Mouse (Mus musculus): ENCODE data around the gene Dock8. TPM values are rescaled to one million over a fixed set of nuclear protein-coding genes. Genes with fewer than 3 reads are reported as not detected.
A peak's percentile ranks its signal among the peaks of the same experiment; 100 is the strongest.

Dock8 gene
- polyA plus RNA-seq, 1 experiment: 17.8 TPM

DNA sequence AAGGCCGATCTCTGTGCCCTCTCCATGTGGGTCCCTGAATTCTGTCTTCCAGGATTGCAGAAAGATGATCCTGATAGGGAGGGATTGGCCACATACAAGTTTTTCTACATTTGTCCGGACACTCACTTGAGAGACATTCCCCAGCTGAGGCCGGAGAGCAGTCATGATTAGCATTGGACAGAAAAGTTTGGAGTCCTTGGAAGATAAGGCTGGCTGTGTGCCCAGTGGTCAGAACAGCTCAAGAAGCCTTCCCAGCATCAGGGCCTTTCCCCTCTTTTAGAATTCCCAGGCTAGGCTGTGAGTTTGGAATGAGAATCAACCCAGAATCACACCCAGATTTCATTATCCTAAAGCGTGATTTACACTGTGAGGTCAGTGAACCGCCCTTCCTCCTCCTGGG is 187.0 kb downstream of the Dock8 start:
- Histone ChIP-seq H3K27ac (ENCODE audit: insufficient read depth, low read depth, low read length) (no peak overlapping the region), H3K4me1 (ENCODE audit: control insufficient read depth, insufficient read depth, low read length) (no peaks in the 10 kb centered on the region), H3K27me3 (replicated peaks; ENCODE audit: control insufficient read depth, insufficient read depth, low read length) (no peaks in the 10 kb centered on the region), H3K4me3 (ENCODE audit: insufficient read depth, low read depth, low read length) (no peak overlapping the region), H3K36me3 (ENCODE audit: control insufficient read depth, insufficient read depth, low read length) (peaks cover 2% of the 10 kb centered on the region)
- DNase-seq: no peak
- WGBS: 72% methylated on average over 5 of the region's 5 CpGs
- TF ChIP-seq POLR2A (IDR thresholded peaks at IDR 0.05; ENCODE audit: low read depth, low read length) (no peak), CTCF (conservative IDR thresholded peaks at IDR 0.05; ENCODE audit: insufficient read depth, insufficient read length, low read depth, low read length) (no peak)

DNA sequence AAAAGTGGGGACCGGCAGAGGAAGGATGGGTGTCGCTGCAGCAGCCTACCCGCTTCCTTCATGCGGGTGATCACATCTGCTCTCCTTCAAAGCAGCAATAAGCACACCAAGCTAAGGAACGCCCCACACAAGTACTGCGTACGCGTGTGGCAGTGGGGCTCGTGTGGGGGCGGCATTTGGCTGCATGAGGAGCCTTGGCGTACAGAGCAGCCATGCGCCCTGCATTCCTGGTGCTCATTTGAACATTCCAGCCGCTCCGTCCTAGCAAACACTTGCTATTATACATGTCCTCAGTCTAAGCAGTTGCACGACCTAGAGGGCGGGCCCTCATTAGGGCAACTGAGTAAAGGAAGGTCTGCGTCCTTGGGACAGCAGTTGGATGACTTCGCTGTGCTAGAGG is 188.3 kb downstream of the Dock8 start:
- 59% methylated on average over 18 of the region's 18 CpGs for WGBS
- H3K36me3 ChIP-seq (ENCODE audit: control insufficient read depth, insufficient read depth, low read length): peaks cover 2% of the 10 kb centered on the region
- H3K4me3 ChIP-seq (ENCODE audit: insufficient read depth, low read depth, low read length): no peak overlapping the region
- H3K4me1 ChIP-seq (ENCODE audit: control insufficient read depth, insufficient read depth, low read length): no peaks in the 10 kb centered on the region
- TF ChIP-seq CTCF (conservative IDR thresholded peaks at IDR 0.05; ENCODE audit: insufficient read depth, insufficient read length, low read depth, low read length) (no peak), POLR2A (IDR thresholded peaks at IDR 0.05; ENCODE audit: low read depth, low read length) (no peak)
- no peaks in the 10 kb centered on the region for H3K27me3 ChIP-seq (replicated peaks; ENCODE audit: control insufficient read depth, insufficient read depth, low read length)
- 0 out of 2 replicates have a peak overlapping the region, but pooled peaks have one; percentile 6 for H3K27ac ChIP-seq (ENCODE audit: insufficient read depth, low read depth, low read length)
- peak; percentile 63 for DNase-seq

DNA sequence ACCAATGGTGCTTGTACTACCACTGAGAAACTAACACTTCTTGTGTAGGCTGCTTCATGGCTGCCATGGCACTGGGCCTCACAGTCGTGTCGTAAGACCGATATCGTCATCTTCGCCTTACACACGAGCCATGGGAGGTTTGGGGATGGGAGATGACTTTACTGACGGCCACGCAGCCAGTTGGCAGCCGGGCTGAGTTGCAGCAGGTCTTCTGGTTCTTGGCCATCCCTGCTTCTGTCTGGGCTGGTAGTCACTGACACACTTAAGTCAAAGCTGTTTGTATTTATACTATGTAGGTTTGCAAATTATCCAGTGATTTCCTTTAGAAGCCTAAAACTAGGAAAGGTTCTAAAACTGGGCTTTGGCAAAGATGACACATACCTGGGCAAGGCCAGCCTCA is 194.4 kb downstream of the Dock8 start:
- no peak for DNase-seq
- Histone ChIP-seq H3K27me3 (replicated peaks; ENCODE audit: control insufficient read depth, insufficient read depth, low read length) (no peaks in the 10 kb centered on the region), H3K36me3 (ENCODE audit: control insufficient read depth, insufficient read depth, low read length) (peaks cover 2% of the 10 kb centered on the region), H3K27ac (ENCODE audit: insufficient read depth, low read depth, low read length) (no peak overlapping the region), H3K4me1 (ENCODE audit: control insufficient read depth, insufficient read depth, low read length) (no peaks in the 10 kb centered on the region), H3K4me3 (ENCODE audit: insufficient read depth, low read depth, low read length) (no peak overlapping the region)
- TF ChIP-seq POLR2A (IDR thresholded peaks at IDR 0.05; ENCODE audit: low read depth, low read length) (no peak), CTCF (conservative IDR thresholded peaks at IDR 0.05; ENCODE audit: insufficient read depth, insufficient read length, low read depth, low read length) (no peak)
- WGBS: 96% methylated on average over 9 of the region's 9 CpGs

DNA sequence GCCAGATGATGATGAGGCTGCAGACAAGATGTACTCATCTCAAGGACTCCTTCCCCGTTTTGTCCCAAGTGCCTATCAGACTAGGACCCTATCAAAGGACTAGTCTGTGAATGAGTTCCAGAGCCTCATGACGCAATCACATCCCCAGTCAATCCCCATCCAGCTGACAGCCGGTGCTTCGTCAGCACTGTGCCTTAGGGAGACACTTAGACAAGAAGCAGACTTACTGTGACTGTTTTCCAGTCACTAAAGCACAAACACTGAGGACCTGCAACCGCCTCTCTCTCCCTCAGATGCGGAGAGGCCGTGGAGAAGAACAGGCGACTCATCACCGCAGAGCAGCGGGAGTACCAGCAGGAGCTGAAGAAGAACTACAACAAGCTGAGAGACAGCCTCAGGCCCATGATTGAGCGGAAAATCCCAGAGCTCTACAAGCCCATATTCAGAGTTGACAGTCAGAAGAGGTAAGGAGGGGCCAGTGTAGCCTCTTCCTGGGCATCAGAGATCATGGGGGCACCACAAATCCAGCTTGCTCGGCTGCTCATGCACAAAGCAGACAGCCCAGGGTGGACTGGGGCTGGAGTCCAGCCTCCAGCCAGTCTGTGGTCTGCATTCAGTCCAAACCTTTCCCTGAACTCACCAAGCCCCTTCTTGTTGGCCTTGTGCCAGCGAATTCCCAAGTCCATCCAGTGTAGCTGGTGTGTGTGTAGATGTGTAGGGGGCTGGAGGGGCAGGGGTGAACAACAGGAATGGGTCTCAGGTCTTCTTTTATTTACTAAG is 200.9 kb downstream of the Dock8 start:
- H3K36me3 ChIP-seq (ENCODE audit: control insufficient read depth, insufficient read depth, low read length): no peaks in the 10 kb centered on the region
- H3K27ac ChIP-seq (ENCODE audit: insufficient read depth, low read depth, low read length): no peak overlapping the region
- no peaks in the 10 kb centered on the region for H3K27me3 ChIP-seq (replicated peaks; ENCODE audit: control insufficient read depth, insufficient read depth, low read length)
- WGBS: 70% methylated on average over 13 of the region's 13 CpGs
- DNase-seq: peak; percentile 83
- H3K4me1 ChIP-seq (ENCODE audit: control insufficient read depth, insufficient read depth, low read length): 0 out of 2 replicates have a peak, but pooled peaks cover 4% of the 10 kb centered on the region
- no peak overlapping the region for H3K4me3 ChIP-seq (ENCODE audit: insufficient read depth, low read depth, low read length)
- no peak for TF ChIP-seq CTCF (conservative IDR thresholded peaks at IDR 0.05; ENCODE audit: insufficient read depth, insufficient read length, low read depth, low read length)
- TF ChIP-seq POLR2A (IDR thresholded peaks at IDR 0.05; ENCODE audit: low read depth, low read length): no peak

DNA sequence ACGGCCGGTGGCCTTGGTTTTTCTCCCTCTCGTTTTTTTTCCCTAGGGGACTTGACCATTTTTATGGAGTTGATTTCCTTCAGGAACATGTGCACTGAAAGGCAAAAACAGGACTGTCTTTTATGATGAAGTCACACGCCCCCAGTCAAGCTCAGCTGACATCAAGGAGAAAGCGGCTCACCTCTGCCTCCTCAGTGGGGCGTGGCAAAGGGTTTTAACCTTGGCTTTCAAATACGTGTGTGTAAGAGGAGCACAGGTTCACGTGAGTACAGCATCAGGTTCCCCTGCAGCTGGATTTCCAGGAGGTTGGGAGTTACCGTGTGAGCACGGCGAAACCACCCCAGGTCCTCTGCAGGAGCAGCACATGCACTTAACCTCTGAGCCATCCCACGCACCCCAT is 203.7 kb downstream of the Dock8 start:
- no peaks in the 10 kb centered on the region for H3K27me3 ChIP-seq (replicated peaks; ENCODE audit: control insufficient read depth, insufficient read depth, low read length)
- H3K4me1 ChIP-seq (ENCODE audit: control insufficient read depth, insufficient read depth, low read length): 0 out of 2 replicates have a peak, but pooled peaks cover 4% of the 10 kb centered on the region
- peak; percentile 54 for DNase-seq
- no peak overlapping the region for H3K4me3 ChIP-seq (ENCODE audit: insufficient read depth, low read depth, low read length)
- peak overlapping the region; percentile 58 for H3K27ac ChIP-seq (ENCODE audit: insufficient read depth, low read depth, low read length)
- H3K36me3 ChIP-seq (ENCODE audit: control insufficient read depth, insufficient read depth, low read length): no peaks in the 10 kb centered on the region
- 58% methylated on average over 12 of the region's 12 CpGs for whole genome bisulfite sequencing
- TF ChIP-seq CTCF (conservative IDR thresholded peaks at IDR 0.05; ENCODE audit: insufficient read depth, insufficient read length, low read depth, low read length): no peak
- no peak for TF ChIP-seq POLR2A (IDR thresholded peaks at IDR 0.05; ENCODE audit: low read depth, low read length)

DNA sequence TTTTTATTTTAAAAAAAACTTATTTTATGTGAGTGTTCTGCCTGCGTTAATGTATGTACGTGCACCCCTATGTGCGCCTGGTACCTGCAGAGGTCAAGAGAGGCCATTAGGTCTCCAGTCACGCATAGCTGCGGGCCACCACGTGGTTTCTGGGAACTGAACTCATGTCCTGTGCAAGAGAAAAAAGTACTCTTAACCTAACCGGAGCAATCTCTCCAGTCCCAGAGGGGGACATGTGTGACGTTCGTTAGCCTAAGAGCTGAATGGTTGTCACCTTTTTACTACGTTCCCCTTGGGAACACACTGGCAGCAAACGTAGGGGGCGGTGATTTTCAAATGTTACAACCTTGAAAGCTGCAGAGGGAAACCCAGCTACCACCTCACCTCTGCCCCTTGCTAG is 207.6 kb downstream of the Dock8 start:
- Histone ChIP-seq H3K4me1 (ENCODE audit: control insufficient read depth, insufficient read depth, low read length) (0 out of 2 replicates have a peak, but pooled peaks cover 4% of the 10 kb centered on the region), H3K4me3 (ENCODE audit: insufficient read depth, low read depth, low read length) (no peak overlapping the region), H3K27me3 (replicated peaks; ENCODE audit: control insufficient read depth, insufficient read depth, low read length) (no peaks in the 10 kb centered on the region), H3K36me3 (ENCODE audit: control insufficient read depth, insufficient read depth, low read length) (no peaks in the 10 kb centered on the region), H3K27ac (ENCODE audit: insufficient read depth, low read depth, low read length) (peak overlapping the region; percentile 45; the same call in 1 of the 2 replicates)
- WGBS: 59% methylated on average over 12 of the region's 12 CpGs
- no peak for TF ChIP-seq CTCF (conservative IDR thresholded peaks at IDR 0.05; ENCODE audit: insufficient read depth, insufficient read length, low read depth, low read length)
- peak; percentile 65 for DNase-seq

DNA sequence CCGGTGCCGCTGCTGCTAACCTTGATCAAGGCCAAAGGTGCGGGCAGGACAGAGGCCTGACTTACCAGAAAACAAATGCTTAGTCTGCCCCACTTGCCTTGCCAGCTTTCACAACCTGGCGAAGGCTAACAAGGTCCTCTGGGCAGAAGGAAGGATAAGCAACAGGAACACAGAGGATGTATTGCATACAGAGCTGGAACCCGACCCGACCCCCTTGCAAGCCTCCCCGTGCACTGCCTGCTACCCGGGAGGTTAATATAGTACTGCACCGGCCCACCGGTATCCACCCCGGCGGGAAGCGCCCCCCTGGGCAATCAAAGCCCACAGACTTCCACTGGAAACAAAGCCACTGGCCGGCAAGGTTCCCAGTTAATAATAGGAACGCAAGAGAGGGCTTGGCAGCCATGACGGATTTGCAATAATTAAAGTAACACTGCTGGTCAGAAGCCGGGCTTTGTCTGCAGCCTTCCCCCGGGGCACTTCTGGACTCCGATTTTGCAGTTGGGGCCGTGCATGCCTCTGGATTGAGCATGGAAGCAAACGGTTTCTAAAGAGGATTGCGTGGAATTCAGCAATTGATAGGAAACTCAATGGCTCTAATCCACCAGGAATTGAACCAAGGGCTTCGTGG is 208.5 kb downstream of the Dock8 start:
- H3K27ac ChIP-seq (ENCODE audit: insufficient read depth, low read depth, low read length): peak overlapping the region; percentile 45; the same call in 1 of the 2 replicates
- TF ChIP-seq CTCF (conservative IDR thresholded peaks at IDR 0.05; ENCODE audit: insufficient read depth, insufficient read length, low read depth, low read length) (no peak), POLR2A (IDR thresholded peaks at IDR 0.05; ENCODE audit: low read depth, low read length) (no peak)
- peak; percentile 67 for DNase-seq
- H3K36me3 ChIP-seq (ENCODE audit: control insufficient read depth, insufficient read depth, low read length): no peaks in the 10 kb centered on the region
- no peak overlapping the region for H3K4me3 ChIP-seq (ENCODE audit: insufficient read depth, low read depth, low read length)
- 0 out of 2 replicates have a peak, but pooled peaks cover 2% of the 10 kb centered on the region for H3K4me1 ChIP-seq (ENCODE audit: control insufficient read depth, insufficient read depth, low read length)
- no peaks in the 10 kb centered on the region for H3K27me3 ChIP-seq (replicated peaks; ENCODE audit: control insufficient read depth, insufficient read depth, low read length)
- 18% methylated on average over 23 of the region's 23 CpGs for WGBS
